Mouse (Mus musculus): Measurements from ENCODE around the gene Lrrc27.

Lrrc27 gene

GRCm38 (mm10) chr7:139246086-139246485 lies 33.3 kb downstream of the Lrrc27 start:
- DNase-seq (ENCODE audit: low read depth, low spot score) = no peak

DNA sequence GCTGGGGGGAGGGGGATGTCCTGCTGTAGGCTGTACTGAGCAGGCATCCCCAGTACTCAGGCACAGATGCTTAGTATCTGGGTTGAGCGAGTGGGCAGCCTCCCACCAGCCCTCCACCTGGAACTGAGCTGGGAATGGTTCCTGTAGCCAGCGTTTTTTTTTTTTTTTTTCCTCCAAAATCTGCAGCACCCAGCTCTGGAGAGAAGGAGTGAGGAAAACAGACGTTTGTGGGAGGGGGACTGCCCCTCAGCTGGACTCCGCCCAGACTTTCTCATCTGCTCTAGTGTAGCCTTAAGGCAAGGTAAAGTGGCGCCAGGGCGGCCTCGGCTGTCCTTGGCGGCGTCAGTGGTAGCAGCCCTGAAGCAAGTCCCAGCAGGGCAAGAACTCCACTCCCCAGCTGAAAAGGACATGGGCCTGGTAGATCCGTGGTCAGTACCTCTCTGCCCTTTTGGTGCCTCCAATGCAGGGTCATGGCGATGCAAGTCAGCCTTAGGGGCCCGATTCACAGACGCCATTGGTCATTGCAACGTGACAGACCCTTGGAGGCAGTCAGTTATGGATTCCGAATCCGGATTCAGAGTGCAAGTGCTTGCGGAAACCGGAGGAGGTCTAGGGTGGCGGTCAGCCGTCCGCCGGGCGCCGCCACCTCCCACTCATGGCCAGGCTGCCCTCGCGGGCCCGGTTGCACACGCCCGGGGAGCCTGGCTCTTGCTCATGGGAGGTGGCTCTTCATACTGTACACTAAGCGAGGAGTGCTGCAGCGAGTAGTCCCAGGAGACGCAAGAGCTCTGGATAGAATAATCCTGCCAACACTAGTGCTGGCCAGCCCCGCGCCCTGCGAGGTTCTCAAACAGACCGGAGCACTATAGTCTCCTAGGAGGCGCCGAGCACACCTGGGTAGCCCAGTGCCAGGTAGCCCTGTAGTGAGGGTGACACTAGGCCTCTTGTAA lies 34.4 kb downstream of the Lrrc27 start:
- DNase-seq (ENCODE audit: low read depth, low spot score) = peak; percentile 17

DNA sequence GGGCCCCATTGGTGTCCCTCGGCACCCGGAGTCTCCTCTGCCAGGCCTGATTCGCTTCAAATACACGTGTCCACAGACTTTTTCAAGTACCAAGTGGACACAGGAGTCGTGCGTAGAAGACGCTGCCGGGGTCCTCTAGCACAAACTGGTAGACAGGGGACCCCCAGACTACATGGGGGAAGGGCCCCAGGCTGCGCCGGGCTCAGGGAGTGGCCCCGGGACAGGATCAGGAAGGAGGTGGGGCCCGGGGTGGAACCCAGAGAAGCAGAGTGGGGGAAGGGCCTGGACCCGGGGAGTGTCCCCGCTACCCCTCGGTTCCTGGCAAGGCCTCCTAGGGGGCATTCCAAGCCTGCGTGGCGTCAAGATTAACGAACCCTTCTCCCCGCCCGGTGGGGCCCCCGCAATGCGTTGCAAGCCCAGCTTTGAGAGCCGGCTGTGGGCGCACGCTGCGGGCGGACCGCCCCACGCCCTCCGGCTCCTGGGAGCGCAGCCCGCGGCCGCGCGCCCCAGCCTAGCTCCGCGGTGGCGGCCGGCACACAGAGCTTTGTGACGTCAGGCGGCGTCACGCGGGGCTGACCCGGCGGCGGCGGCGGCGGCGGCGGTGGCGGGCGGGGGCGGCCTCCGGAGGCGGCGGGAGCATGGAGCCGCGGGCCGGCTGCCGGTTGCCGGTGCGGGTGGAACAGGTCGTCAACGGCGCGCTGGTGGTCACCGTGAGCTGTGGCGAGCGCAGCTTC lies 35.3 kb downstream of the Lrrc27 start, which contains the start of gene Pwwp2b:
Pwwp2b (plus strand) TSS at position 602 of the 734 bp plus-strand sequence.
- DNase-seq (ENCODE audit: low read depth, low spot score) = peak; percentile 89

- no peak for DNase-seq (ENCODE audit: low read depth, low spot score)
Measured at GRCm38 (mm10) chr7:139248615-139249405, 36.0 kb downstream of the Lrrc27 start.

GRCm38 (mm10) chr7:139249406-139250210 lies 36.8 kb downstream of the Lrrc27 start:
- peak; percentile 23 for DNase-seq (ENCODE audit: low read depth, low spot score)

DNA sequence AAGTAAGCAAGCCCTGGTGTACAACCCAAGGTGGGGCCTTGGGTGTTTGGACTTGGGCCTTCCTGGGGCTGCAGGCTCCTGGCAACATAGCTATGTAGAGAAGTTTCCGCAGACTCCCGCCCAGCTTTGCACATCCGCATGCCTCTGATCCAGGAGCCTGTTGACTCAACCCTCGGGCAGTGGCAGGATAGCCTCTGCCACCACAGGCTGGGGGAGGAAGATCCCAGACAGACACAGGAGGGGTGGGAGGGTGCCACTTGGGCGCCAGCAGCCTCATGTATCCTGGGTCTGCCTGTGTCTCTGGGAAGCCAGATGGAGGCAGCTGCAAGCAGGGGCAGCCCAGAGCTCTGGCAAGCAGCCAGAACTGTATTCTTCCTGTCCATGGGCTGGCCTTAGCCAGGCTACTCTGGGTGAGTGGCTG lies 39.1 kb downstream of the Lrrc27 start:
- no peak for DNase-seq (ENCODE audit: low read depth, low spot score)

DNA sequence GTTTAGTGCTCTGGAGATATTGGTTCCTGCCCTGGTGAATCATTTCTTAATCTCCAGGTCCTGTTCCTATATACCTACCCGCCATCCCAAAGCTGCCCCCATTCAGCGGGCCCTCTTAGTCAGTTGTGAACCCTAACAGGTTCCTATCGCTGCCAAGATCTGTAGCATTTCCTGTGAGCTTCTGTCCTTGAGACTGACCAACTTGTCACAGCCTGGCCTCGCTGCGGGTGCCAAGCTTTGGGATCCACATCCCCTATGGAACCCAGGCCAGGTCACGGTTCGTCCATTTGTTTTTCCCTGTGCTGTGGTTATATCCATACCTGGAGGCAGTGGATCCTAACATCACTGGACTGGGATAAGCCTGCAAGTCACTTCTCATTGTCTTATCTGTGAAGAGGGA lies 39.8 kb downstream of the Lrrc27 start:
- DNase-seq (ENCODE audit: low read depth, low spot score) = no peak

- no peak for DNase-seq (ENCODE audit: low read depth, low spot score)
Measured at GRCm38 (mm10) chr7:139252986-139253385, 40.2 kb downstream of the Lrrc27 start.

DNA sequence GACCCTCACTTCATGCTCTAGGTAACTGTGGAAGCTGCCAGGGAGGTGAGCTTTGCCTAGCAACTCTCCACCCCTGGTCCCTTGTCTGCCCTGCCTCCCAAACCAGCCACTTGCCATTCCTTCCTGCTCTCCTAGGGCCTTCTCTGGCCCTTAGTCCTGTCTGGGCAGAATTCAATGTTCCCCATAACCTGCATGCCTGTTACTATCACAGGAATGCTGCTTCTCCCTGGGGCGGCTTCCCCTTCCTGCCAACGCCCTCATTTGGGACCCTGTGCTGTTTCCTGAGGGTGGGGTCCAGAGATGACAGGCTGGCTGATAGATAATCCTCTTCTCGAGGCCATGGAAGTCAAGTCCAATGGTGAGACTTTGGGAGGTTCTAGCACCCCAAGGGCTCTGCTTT lies 40.7 kb downstream of the Lrrc27 start:
- DNase-seq (ENCODE audit: low read depth, low spot score) = no peak

DNA sequence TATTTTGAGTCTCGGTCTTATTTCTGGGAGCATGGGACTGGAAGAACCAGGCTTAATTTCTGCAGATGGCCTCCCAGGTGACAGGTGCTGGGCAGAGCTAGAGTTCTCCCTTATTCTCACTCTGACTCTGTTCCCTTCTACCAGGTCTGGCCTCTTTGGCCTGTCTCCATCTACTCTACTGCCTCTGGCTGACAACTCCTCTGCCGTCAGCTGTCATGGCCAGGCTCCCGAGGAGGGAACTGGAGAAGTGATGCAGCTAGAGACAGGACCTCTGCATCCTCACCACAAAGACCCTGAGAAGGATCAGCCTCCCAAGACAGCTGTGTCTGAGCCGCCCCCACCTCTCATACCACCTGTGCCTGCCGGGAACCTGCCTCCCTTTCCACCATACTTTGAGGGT lies 41.8 kb downstream of the Lrrc27 start:
- no peak for DNase-seq (ENCODE audit: low read depth, low spot score)

GRCm38 (mm10) chr7:139257752-139258542 lies 45.2 kb downstream of the Lrrc27 start:
- DNase-seq (ENCODE audit: low read depth, low spot score) = no peak

- no peak for DNase-seq (ENCODE audit: low read depth, low spot score)
Measured at GRCm38 (mm10) chr7:139264337-139264736, 51.5 kb downstream of the Lrrc27 start.

DNA sequence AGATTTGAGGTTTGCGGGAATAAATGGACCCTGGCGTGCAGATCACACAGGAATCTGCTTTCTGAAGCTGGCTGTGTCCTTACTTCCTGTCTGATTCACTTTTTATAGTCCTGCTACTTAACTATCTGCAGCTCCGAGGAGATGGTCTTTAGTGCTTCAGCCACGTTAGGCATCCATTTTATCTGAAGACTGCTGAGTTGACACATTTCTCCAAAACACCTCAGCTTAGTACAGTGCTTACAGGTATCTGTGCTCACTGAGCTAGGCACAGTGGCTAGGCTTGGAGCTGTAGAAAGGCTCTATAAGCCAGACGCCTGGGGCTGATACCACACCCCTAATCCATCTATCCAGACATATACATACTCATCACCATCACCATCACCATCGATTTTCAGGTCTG lies 52.8 kb downstream of the Lrrc27 start:
- DNase-seq (ENCODE audit: low read depth, low spot score) = no peak

DNA sequence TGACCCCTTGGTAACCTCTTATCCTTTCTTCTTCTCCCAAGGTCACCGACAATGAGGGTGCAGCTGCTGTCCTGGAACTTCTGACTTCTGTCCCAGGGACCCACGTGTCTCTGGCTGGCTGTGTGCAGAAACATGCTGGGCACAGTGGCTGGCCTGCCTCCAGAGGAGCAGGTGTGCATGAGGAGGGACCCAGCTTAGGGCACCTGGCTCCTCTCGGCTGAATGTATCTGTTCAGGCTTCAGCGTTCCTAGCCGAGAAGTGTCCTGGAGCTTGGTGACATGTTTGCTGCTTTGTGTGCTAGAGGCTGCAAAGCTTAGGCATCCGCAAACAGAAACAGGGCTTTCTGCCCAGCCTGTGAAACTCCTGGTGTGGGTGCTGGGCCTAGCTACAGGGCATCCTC lies 53.6 kb downstream of the Lrrc27 start:
- no peak for DNase-seq (ENCODE audit: low read depth, low spot score)

GRCm38 (mm10) chr7:139266886-139267870 lies 54.4 kb downstream of the Lrrc27 start:
- DNase-seq (ENCODE audit: low read depth, low spot score) = no peak

DNA sequence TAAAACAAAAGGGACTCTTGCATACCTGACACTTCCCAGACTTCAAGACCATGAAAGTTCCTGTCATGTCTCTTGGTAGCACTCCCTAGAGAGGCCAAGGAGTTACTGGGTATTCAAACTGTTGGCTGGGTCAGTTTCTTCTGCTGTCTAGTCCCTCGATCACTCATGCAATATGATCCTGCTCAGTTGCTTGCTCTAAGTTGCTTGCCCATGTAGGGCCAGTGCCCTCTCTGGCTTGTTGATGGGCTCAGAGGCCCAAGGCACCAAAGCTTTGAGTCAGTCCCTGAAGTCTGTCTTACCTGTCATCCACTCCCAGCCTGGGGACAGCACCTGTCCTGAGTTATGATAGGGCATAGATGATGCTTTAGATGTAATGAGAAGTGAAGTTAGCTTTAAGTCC lies 58.0 kb downstream of the Lrrc27 start:
- DNase-seq (ENCODE audit: low read depth, low spot score) = no peak

GRCm38 (mm10) chr7:139271871-139272270 lies 59.1 kb downstream of the Lrrc27 start:
- DNase-seq (ENCODE audit: low read depth, low spot score) = no peak

DNA sequence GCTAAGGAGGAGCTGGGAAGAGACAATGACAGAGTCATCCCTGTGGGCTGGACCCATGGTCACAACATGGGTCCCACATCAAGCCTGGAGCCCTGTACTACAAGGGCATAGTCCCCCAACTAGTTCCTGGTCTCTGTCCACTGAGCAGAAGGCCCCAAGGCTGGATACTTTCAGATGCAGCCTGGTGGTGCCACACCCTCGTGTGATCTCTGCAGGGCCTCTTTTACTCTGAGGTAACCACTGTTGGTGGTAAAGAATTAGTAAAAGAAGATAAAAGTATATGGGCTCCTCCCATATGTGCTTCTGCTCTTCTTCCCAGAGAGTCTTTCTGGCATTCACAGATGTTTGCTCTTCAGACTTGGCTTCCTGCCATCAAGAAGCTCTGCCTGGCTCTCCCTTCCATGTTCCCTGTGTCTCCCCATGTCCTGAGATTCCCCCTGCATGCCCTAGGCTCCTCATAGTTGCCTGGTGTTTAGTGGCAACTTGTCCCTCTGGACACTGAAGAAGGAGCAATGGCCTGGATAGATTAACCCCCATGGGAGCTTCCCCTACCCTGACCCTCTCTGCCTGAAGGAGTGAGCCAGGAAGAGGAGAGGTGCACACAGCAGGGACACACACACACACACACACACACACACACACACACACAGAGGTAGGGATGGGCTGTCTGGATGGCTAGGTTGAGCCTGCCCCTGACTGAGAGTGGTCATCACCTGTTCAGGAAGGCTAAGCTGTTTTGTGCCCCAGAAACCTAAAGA lies 60.0 kb downstream of the Lrrc27 start:
- no peak for DNase-seq (ENCODE audit: low read depth, low spot score)

Data from CD4-positive, CD25-positive, alpha-beta regulatory T cell, adult 2 months (primary cell).